Mouse (Mus musculus) kidney, adult 2 months (tissue): ENCODE measurements around the gene Atp2a3.
A peak's percentile ranks its signal among the peaks of the same experiment; 100 is the strongest.

Source experiments
- CTCF ChIP-seq: fragments of 200-500 bp; conservative IDR thresholded peaks from 2 replicates; pipeline ENCODE4 v1.5.1; 2011; ENCODE audit warnings: low read depth, mild to moderate bottlenecking, control low read depth, low read length, moderate library complexity, mixed read lengths; ENCODE audit not compliant: insufficient read depth, insufficient read length
- POLR2A ChIP-seq: fragments of 200-500 bp; IDR thresholded peaks from one replicate; pipeline ENCODE4 v1.6.1; 2011; ENCODE audit warnings: low read depth, low read length, control low read depth

- TF ChIP-seq POLR2A, result no peak
- peak; percentile 60; the same call in 1 of the 2 replicates for TF ChIP-seq CTCF
These were observed 22.3 kb downstream of the Atp2a3 start for GRCm38 (mm10) chr11:72983283-72983682.
